Mouse (Mus musculus): ENCODE results near the gene Nt5m. TPM values are rescaled to one million over a fixed set of nuclear protein-coding genes. Genes with fewer than 3 reads are reported as not detected.

The Nt5m gene
- polyA plus RNA-seq, 1 experiment, result 29.4 TPM

DNA sequence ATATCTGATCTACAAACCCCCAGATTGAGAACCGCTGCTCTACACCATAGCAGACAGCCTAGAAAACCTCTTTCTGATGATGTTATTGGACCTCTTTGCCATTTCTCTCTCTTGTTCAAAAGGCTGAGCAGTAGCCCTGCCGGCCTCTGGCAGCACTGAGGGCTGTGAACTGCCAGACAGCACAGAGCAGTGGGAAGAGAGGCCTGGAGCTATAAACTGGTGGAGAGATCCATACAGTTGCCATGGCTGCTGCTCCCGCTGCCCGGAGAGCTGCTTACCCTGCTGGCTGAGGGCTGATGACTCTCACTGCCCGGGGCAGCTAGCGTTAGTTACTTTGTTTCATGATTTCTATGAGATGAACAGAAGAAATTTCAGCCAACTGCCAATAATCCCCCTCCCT is 52.6 kb downstream of the Nt5m start:
- Histone ChIP-seq H3K27ac (ENCODE audit: insufficient read depth, low read depth, low read length) (no peak overlapping the region), H3K36me3 (ENCODE audit: control insufficient read depth, insufficient read depth, low read length) (no peaks in the 10 kb centered on the region), H3K4me3 (ENCODE audit: low read depth, low read length) (no peak overlapping the region), H3K27me3 (ENCODE audit: control insufficient read depth, insufficient read depth, low read length) (no peaks in the 10 kb centered on the region), H3K4me1 (ENCODE audit: control insufficient read depth, insufficient read depth, insufficient read length, low read length) (peaks cover 3% of the 10 kb centered on the region)
- TF ChIP-seq CTCF (IDR thresholded peaks at IDR 0.05; ENCODE audit: extremely low read depth, insufficient read length, insufficient replicate concordance, low read depth, low read length), result no peak
- no peak for TF ChIP-seq POLR2A (IDR thresholded peaks at IDR 0.05; ENCODE audit: low read depth, low read length)
- WGBS, result 79% methylated on average over 6 of the region's 6 CpGs

DNA sequence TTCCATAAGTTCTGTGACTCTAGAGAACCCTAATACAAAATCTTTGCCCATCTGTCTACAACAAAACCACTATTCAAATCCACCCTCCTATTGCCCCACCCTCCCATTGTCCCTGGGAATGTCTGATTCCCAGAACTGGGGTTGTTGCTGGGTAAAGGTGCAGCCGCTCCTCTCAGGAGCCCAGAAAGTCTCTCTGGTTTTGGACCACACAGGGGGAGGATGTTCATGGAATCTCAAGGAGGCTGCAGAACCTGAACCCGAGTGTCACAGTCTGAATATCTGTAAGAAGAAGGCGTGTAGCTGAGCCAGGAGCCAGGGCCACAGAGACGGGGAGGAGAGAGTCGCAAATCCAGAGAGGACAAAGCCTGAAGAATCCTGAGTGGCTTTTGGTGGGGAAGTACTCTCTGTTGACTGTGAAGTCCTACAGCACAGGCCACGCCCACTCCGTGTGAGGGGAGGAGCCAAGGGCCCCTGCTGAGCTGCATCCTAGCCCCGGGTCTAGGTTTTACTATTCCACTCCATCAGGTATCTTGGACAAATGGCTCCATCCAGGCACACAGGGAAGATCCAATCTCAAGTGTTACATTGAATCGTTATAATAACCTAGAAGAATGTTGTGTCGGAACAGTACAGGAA is 54.0 kb downstream of the Nt5m start:
- TF ChIP-seq POLR2A (IDR thresholded peaks at IDR 0.05; ENCODE audit: low read depth, low read length), result no peak
- TF ChIP-seq CTCF (IDR thresholded peaks at IDR 0.05; ENCODE audit: extremely low read depth, insufficient read length, insufficient replicate concordance, low read depth, low read length), result no peak
- WGBS, result 59% methylated on average over 10 of the region's 10 CpGs
- H3K4me3 ChIP-seq (ENCODE audit: low read depth, low read length), result no peak overlapping the region
- H3K27ac ChIP-seq (ENCODE audit: insufficient read depth, low read depth, low read length), result no peak overlapping the region
- no peaks in the 10 kb centered on the region for H3K27me3 ChIP-seq (ENCODE audit: control insufficient read depth, insufficient read depth, low read length)
- H3K36me3 ChIP-seq (ENCODE audit: control insufficient read depth, insufficient read depth, low read length), result no peaks in the 10 kb centered on the region
- H3K4me1 ChIP-seq (ENCODE audit: control insufficient read depth, insufficient read depth, insufficient read length, low read length), result peaks cover 9% of the 10 kb centered on the region

DNA sequence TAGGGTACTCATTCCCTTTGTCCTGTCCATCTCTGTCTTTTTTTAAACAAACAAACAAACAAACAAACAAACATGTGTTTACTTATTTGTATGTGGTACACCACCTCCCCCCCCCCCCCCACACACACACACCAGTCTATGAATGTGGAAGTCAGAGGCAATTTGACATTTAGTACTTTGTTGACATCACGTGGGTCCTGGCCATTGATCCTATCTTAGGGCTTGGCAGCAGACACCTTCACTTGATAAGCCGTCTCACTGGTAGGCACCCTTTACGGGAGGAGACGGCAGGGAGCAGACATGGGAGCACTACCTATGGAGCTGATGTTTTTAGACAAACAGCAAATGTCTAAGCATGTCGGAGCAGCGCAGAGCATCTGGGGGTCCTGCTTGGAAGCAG is 55.7 kb downstream of the Nt5m start:
- Histone ChIP-seq H3K27ac (ENCODE audit: insufficient read depth, low read depth, low read length) (no peak overlapping the region), H3K27me3 (ENCODE audit: control insufficient read depth, insufficient read depth, low read length) (no peaks in the 10 kb centered on the region), H3K4me1 (ENCODE audit: control insufficient read depth, insufficient read depth, insufficient read length, low read length) (peaks cover 13% of the 10 kb centered on the region), H3K36me3 (ENCODE audit: control insufficient read depth, insufficient read depth, low read length) (no peaks in the 10 kb centered on the region), H3K4me3 (ENCODE audit: low read depth, low read length) (no peak overlapping the region)
- WGBS, result 33% methylated on average over 6 of the region's 6 CpGs
- no peak for TF ChIP-seq CTCF (IDR thresholded peaks at IDR 0.05; ENCODE audit: extremely low read depth, insufficient read length, insufficient replicate concordance, low read depth, low read length)
- no peak for TF ChIP-seq POLR2A (IDR thresholded peaks at IDR 0.05; ENCODE audit: low read depth, low read length)

DNA sequence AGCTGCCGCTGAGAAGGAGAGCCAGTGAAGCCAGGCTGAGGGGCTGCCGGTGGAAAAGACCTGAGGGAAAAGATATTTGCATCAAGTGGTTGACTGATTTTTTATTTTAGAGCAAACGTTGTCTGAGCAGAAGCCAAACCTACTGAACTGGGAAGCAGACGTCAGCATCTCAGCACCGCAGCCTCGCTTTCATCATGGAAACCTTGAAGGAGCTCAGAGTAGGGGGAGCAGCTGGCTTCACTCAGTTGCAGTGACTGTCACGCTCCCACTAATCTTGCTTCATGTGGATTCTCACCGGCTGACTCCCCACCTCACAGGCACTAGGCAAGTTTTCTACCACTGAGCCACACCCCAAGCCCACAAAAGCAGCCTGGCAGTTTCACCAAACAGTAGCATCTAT is 56.1 kb downstream of the Nt5m start:
- 62% methylated on average over 8 of the region's 8 CpGs for WGBS
- no peak for TF ChIP-seq CTCF (IDR thresholded peaks at IDR 0.05; ENCODE audit: extremely low read depth, insufficient read length, insufficient replicate concordance, low read depth, low read length)
- TF ChIP-seq POLR2A (IDR thresholded peaks at IDR 0.05; ENCODE audit: low read depth, low read length), result no peak
- no peaks in the 10 kb centered on the region for H3K27me3 ChIP-seq (ENCODE audit: control insufficient read depth, insufficient read depth, low read length)
- no peaks in the 10 kb centered on the region for H3K36me3 ChIP-seq (ENCODE audit: control insufficient read depth, insufficient read depth, low read length)
- H3K4me3 ChIP-seq (ENCODE audit: low read depth, low read length), result no peak overlapping the region
- H3K27ac ChIP-seq (ENCODE audit: insufficient read depth, low read depth, low read length), result no peak overlapping the region
- peaks cover 15% of the 10 kb centered on the region for H3K4me1 ChIP-seq (ENCODE audit: control insufficient read depth, insufficient read depth, insufficient read length, low read length)

DNA sequence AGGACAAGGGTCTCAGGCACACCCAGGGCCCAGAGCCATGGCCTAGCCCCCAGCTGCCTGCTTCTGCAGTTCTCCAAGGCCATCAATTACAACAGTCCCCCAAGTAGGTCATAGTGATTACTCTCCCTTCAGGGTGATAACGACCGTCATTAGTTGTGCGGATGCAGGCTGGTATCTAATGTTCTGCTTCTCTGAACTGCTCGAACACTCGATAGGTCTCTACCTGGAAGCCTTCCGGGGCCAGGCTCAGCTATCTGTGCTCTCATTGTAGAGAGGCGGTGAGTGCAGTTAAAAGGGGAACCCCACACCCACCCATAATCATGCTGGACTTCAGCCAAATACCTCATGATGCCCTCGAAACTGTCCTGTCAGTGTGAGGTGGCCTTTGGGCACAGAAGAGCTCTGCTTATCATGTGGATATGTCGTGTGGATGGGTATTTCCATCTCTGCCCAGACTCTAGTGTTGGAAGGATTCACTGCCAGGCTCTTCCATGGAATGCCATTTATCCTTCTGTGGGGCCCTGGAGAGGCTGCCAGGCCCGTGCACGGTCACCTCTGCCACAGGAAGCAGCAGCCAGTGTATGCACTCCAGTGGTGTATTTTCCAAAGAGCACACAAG is 58.8 kb downstream of the Nt5m start:
- 42% methylated on average over 11 of the region's 11 CpGs for WGBS

DNA sequence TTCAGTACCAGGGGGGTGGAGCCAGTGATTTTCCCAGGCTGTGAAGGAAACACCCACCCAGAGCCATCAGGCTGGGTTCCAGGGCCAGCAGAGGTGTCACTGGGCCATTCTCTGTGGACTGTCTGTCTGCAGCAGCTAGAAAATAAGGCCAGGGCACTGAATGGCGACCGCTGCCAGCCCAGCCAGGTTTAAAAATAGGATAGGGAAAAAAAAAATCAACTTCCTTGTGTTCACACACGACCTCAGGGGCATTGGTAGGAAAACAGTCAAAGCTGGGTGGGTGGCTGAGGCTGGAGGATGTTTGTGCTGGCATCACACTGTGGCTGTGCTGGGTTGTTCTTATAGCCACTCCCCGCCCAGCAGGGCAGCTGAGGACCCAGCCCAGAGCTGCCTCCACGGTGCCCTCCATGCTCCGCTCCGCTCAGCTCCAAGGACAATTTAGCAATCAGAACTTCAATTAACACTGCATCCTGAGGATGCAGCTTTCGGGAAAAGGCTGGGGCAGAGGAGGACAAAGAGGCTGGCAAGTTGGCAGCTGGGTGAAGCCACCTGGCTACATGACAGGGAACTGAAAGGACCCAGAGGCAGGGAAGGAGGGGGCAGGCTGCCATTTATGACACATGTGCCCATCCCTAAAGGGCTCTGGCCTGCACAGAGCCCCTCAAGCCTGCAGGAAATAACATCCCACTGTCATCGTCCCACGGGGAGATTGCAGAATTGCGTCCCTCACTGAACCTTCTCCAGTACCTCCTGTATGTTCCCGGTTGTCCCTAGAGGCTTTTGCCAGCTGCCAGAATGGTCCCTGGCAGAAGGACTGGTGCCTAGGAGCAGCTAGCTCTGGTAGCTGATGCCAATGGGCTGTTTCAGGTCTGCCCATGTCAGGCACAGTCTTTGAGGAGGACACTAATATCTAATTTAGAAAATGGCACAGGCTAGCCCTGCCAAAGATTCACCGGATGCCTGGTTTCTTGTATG is 60.8 kb downstream of the Nt5m start:
- no peak for TF ChIP-seq CTCF (IDR thresholded peaks at IDR 0.05; ENCODE audit: extremely low read depth, insufficient read length, insufficient replicate concordance, low read depth, low read length)
- Histone ChIP-seq H3K27ac (ENCODE audit: insufficient read depth, low read depth, low read length) (no peak overlapping the region), H3K27me3 (ENCODE audit: control insufficient read depth, insufficient read depth, low read length) (no peaks in the 10 kb centered on the region), H3K4me1 (ENCODE audit: control insufficient read depth, insufficient read depth, insufficient read length, low read length) (peaks cover 29% of the 10 kb centered on the region), H3K4me3 (ENCODE audit: low read depth, low read length) (no peak overlapping the region), H3K36me3 (ENCODE audit: control insufficient read depth, insufficient read depth, low read length) (no peaks in the 10 kb centered on the region)
- WGBS, result 45% methylated on average over 13 of the region's 13 CpGs

More for the DNA sequence above, 58.8 kb downstream of the Nt5m start:
- H3K36me3 ChIP-seq (ENCODE audit: control insufficient read depth, insufficient read depth, low read length), result no peaks in the 10 kb centered on the region
- no peaks in the 10 kb centered on the region for H3K27me3 ChIP-seq (ENCODE audit: control insufficient read depth, insufficient read depth, low read length)
- no peak overlapping the region for H3K4me3 ChIP-seq (ENCODE audit: low read depth, low read length)
- no peak overlapping the region for H3K27ac ChIP-seq (ENCODE audit: insufficient read depth, low read depth, low read length)
- H3K4me1 ChIP-seq (ENCODE audit: control insufficient read depth, insufficient read depth, insufficient read length, low read length), result peaks cover 25% of the 10 kb centered on the region
- no peak for TF ChIP-seq POLR2A (IDR thresholded peaks at IDR 0.05; ENCODE audit: low read depth, low read length)
- no peak for TF ChIP-seq CTCF (IDR thresholded peaks at IDR 0.05; ENCODE audit: extremely low read depth, insufficient read length, insufficient replicate concordance, low read depth, low read length)

DNA sequence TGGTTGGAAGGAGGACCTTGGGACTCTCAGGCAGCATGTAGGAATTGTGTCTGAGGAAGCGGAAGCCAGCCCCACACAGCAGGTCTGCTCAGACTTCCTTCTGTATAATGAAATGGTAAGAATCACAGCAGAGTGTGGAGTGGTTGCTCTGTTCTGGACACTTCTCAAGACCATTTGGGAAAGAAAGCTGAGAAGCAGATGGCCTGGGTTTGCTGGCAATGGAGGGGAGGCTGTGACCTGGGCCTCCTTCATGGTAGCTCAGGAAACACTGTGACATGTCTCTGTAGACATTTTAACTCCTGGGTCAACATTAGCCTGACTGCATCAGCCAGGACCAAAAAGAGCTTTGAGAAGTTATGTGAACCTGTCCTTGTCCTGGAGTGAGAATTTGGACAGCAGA is 61.7 kb downstream of the Nt5m start:
- TF ChIP-seq POLR2A (IDR thresholded peaks at IDR 0.05; ENCODE audit: low read depth, low read length) (no peak), CTCF (IDR thresholded peaks at IDR 0.05; ENCODE audit: extremely low read depth, insufficient read length, insufficient replicate concordance, low read depth, low read length) (no peak)
- 82% methylated on average over 1 of the region's 1 CpGs for WGBS
- Histone ChIP-seq H3K36me3 (ENCODE audit: control insufficient read depth, insufficient read depth, low read length) (no peaks in the 10 kb centered on the region), H3K27me3 (ENCODE audit: control insufficient read depth, insufficient read depth, low read length) (no peaks in the 10 kb centered on the region), H3K27ac (ENCODE audit: insufficient read depth, low read depth, low read length) (0 out of 2 replicates have a peak overlapping the region, but pooled peaks have one; percentile 9), H3K4me3 (ENCODE audit: low read depth, low read length) (no peak overlapping the region), H3K4me1 (ENCODE audit: control insufficient read depth, insufficient read depth, insufficient read length, low read length) (peaks cover 26% of the 10 kb centered on the region)
